Mouse (Mus musculus) kidney, adult 2 months (tissue): ENCODE data around the gene Rpl10a.

Experiments
- CTCF ChIP-seq: fragments of 200-500 bp; conservative IDR thresholded peaks from 2 replicates; pipeline ENCODE4 v1.5.1; 2011; ENCODE audit warnings: low read depth, mild to moderate bottlenecking, control low read depth, low read length, moderate library complexity, mixed read lengths; ENCODE audit not compliant: insufficient read depth, insufficient read length
- POLR2A ChIP-seq: fragments of 200-500 bp; IDR thresholded peaks from one replicate; pipeline ENCODE4 v1.6.1; 2011; ENCODE audit warnings: low read depth, low read length, control low read depth

GRCm38 (mm10) chr17:28371941-28372340, 43.7 kb downstream of the Rpl10a start:
- TF ChIP-seq CTCF = no peak
- TF ChIP-seq POLR2A = no peak
